Mouse (Mus musculus) v-Abl transformed pro-B cells (cell line): ENCODE results near the gene Gm43720.

Experiments used
- in situ Hi-C, 2 experiments: fragments of 400-800 bp; cut with MboI; formaldehyde crosslinking; loops; one replicate each; pipeline ENCODE4 v1.15.1; 2025; ENCODE audit not compliant: unreplicated experiment in 2 of 2

Gene Gm43720

DNA sequence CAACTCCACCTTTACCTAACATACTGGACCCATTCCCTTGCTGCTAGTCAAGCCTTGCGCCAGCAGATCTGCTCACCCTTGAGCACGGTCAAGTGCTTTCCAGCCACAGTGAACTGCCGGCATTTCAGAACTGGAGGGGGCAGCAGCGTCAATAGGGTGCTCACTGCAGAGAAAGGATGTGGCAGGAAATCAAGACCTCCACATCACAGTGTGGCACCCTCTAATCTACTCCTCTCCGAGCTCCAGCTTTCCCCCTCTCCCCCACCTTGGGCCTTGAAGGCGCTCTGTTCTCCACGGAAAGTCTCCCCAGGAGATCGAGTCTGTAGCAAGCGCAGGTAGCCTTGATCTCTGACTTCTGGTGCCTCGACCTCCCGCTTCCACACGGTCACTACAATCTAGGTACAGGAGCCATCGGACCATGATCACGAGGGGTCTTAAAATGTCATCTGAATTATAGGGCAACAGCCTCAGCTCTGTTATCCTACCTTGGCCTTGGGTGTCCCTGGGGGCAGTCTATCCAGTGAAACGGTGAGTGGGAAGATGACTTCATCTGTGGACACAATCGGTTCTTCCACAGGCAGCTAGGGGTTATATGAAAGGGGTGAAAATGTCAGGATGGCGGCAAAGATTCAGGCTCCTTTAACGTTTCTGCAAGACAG is 17.0 kb downstream of the Gm43720 start:
- in situ Hi-C loops = no loop called here

DNA sequence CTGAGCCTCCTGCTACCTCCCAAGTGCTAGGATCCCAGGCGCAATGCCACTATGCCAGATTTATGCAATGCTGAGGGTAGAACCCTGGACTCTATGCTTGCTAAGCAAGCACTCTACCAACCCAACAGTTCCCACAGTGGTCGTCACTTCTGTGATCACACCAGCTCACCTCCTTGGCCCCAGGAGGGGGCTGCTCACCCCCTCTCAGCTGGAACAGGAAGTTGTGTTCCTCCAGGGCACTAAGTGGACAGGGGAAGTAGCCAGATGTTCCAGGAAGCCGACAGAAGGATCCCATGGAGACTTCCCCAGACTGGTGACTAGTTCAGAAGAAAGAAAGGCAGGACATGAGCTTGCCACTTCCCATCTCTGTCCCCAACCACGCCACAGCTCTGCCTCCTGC is 17.8 kb downstream of the Gm43720 start:
- in situ Hi-C loops = no loop called here

DNA sequence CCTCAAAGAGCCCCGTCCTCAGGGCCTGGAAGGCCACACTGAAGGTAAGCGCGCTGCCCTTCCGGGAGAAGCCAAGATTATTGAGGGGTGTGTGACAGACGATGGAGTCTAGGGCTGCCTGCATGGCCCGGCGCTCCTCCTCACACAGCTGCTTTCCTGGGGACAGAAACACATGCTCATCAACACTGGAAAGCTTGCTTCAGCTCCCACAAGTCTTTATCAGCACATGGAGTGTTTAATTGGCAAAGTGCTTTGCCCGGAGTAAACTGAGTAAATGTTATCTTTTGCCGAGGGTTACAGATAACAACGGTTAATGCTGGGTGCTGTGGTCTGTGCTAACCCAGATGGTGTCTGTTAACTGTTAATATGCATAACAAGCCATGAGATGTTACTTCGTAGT is 18.9 kb downstream of the Gm43720 start:
- in situ Hi-C loops = no loop called here

DNA sequence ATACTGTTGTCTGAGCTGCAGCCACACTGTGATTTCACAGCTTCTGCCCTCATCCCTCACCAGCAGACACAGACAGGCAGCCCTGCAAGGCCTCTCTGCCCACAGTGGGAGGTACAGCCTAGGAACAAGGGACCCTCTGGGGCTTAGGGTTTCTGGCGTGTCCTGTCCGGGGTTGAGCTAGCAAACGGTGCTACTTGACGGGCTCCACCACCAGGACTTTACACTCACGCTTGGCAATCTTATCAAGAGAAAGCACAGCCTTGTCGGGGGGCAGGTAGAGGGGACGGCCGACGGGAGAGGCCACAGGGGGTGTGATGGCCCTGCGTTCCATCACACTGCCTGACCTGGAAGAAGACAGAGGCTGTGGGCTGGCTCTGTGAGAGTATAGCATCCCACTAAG is 19.7 kb downstream of the Gm43720 start:
- in situ Hi-C loops = no loop called here

DNA sequence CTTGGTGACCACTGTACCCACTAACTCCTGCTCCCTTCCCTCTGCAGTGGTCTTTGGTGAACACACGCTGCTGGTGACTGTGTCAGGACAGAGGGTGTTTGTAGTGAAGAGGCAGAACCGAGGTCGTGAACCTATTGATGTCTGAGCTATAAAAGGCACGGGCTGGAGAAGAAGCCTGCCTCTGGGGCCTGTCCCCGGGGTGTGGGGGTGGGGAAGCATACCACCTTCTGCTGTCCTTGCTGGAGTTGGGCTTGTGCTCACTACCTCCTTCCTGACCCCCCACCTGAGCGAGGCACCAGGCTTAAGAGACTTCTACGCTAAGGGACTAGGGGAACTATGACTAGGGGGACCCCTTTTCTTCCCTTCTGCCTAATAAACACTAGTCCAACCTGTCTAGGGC is 20.8 kb downstream of the Gm43720 start:
- in situ Hi-C loops = no loop called here

DNA sequence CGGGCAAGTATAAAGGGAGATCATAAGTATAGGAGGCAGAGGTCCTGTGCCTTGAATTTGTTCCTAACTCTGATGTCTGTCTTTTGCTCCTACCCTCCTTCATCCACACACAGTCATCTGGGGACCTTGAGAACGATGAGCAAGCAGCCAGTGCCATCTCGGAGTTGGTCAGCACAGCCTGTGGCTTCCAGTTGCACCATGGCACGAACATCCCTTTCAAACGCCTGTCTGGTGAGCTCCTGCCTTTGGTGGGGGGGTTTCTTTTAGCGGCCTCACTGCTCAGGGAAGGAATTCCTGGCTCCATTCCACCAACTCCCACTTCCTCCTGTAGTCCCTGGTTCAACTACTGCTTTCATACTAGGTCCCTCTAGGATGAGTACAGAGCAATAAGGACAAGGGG is 21.2 kb downstream of the Gm43720 start:
- in situ Hi-C loops = no loop called here

DNA sequence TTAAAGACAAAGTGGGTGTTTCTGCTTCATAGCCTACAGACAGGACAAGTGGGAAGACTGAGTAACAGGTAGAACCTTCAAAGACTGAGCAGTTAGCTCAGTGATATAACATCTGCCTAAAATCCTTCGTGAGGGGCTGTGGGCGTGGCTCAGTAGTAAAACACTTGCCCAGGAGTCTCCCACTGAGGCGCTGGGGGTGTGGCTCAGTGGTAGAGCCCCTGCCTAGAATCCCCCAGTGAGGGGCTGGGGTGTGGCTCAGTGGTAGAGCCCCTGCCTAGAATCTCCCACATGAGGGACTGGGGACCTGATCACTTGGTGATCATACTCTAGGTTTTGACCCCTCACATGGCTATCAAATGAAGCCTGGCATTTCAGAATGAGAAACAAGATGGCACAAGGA is 21.7 kb downstream of the Gm43720 start:
- in situ Hi-C loops = no loop called here

DNA sequence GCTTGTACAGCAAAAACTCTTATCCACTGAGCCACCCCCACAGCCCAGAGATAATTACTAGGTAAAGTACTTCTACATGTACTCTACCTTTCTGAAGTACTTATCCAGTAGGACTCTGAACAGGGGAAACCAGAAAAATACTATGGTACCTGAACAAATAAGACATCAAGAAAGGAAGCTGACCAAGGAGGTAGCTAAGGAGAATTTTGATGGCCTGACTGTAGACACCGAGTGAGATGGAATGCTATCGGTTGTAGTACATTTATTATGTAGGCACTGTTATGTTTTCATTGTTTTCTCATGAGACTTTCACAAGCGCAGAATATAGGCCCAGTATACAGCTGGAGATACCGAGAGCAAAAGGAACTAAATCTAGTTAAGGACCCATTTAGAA is 22.2 kb downstream of the Gm43720 start:
- in situ Hi-C loops = no loop called here

DNA sequence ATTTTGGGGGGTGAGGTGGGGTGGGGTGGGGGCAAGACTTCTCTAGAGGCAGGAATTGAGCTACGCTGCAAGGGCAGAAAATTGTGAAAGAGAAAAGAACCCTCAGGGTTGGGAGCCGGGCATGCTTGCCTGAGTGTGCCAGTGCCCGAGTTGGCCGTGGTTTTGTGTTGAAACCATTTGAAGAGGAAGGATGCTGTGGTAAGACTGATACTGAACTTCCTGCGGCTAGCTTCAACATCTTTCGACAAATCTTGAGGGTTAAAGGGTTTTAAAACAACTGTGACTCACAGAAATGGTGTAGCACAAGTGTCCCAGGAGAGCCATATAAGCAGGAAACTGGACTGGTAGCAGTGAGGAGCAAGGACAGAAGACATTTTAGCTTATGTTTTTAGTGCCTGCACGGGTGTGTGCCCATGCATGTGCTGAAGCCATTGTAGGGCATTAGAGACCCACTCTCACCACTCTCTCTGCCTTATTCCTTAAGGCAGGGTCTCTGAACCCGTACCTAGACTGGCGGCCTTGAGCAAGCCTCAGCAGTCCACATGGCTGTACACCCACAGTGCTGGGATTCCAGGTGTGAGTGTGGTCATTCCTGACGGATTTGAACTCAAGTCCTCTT is 22.7 kb downstream of the Gm43720 start:
- in situ Hi-C loops = no loop called here

DNA sequence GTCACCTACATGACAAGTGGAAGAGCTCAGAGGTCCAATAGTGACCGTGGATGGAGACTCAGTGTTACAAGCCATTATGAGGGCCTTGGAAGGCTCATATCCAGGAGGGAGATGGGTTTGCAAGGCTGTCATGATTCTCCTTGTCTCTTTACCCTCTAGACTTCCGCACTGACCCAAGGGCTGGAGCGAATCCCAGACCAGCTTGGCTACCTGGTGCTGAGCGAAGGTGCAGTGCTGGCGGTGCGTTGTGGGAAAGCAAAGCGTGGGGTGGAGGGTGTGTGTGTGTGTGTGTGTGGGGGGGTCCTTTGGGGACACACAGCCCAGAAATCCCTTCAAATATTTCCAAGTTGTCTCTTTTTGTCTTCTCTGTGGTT is 23.7 kb downstream of the Gm43720 start:
- in situ Hi-C loops = no loop called here

DNA sequence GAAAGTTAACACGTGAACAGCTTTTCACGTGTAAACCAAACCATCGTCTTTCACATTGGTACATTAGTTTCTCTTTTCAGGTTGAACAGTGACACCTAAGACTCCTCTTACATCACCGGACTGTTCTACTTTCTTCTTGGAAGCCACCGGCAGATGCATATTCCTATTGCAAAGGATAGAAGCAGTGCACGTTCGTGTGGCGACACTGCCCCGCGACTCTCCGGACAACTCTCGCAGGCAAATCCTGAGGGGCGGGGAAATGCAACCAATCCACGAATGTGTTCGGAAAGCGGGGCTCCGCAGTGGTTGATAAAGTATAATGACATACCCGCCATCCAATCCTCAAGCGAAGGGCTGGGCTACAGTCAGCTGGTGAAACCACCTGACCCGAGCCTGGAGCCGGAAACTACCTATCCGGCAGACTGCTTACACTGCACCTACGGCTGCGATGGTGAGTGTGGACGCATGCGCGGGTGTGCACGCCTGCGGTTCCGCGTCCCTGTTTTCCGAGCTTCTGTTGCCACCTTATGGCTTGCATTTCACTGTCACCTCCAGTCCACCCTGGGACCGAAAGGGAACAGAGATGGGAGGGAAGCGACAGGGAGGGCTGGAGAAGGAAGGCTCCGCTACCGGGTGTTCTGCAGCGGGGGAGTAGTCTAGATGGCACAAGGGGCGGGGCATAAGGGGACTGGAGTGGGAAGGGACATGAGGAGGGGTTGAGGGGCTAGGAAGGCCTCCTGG is 24.2 kb downstream of the Gm43720 start, which contains the start of gene Lamtor4:
TSS of gene Lamtor4 (plus strand) at position 130 of the 741 bp plus-strand sequence.
- in situ Hi-C loops = no loop called here

DNA sequence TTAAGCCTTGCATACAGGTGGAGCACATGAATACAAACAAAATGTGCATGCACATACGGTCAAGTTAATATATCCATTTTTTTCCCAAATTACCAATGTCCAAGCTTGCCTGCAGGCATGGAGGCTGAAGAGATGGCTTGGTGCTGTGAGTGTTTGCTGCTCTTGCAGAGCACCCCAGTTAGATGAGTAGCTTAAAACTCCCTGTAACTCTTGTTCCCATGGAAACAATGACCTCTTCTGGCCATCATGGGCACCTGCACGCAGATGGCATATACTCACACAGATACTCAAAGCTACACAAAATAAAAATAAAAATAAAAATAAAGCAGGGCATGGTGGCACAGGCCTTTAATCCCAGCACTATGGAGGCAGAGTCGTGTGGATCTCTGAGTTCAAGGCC is 26.7 kb downstream of the Gm43720 start:
- in situ Hi-C loops = loop anchor here in 1 of 2 experiments (5.0 kb wide), 1 partner anchor 61 kb away; the partner anchor contains the start of gene Mblac1

DNA sequence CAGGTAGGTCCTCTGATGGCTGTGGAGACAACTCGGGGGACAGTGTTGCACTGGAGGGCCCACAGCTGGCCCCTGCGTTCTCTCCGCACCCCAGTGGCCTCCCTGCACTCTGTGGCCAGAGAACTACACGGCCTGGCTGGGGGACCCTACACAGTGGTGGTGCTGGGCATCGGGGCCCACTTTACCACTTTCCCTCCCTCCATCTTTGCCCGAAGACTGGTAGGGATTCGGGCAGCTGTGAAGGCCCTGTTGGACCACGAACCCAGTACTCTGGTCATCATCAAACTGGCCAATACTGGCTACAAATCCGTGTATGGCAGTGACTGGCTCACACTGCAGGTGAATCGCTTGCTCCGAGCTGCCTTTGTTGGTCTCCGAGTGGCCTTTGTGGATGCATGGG is 28.6 kb downstream of the Gm43720 start:
- in situ Hi-C loops = loop anchor here in 1 of 2 experiments (5.0 kb wide), 1 partner anchor 59 kb away; the partner anchor contains the start of gene Mblac1

DNA sequence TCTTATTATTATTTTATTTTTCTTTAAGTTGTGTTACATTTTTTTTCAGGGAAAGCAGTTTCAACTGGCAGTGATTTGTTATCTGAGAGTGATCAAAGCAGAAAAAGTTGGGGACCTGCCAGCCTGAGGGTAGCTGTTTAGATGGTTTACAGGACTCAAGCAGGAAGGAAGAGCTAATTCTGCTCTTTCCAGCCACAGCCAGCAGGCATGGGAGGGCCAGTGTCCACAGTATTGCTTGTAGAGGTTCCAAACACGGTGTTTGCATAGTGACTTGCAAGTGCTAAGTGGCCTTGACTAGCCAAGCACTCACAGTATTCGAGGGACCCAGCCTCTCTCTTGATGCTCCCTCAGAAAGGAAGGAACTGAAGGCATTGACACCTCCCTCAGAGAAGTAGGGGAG is 38.2 kb downstream of the Gm43720 start:
- in situ Hi-C loops = no loop called here

DNA sequence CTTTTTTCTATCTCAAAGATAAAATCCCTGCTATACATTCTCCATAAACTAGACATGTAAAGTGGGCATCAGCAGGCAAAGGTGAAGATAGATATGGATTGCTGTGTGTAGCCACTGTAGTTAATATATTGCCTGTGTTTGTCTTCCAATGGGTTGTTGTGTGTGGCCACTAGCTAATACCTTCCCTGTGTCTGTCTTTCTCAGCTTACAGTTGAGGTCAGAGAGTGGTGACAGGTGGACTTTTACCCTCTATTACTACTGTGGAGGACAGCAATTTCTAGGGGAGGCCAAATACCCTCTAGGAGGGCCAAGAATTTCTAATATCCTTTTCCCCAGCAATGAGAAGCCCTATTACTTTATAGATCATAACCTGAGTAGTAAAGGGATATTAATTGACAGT is 45.5 kb downstream of the Gm43720 start:
- in situ Hi-C loops = no loop called here

DNA sequence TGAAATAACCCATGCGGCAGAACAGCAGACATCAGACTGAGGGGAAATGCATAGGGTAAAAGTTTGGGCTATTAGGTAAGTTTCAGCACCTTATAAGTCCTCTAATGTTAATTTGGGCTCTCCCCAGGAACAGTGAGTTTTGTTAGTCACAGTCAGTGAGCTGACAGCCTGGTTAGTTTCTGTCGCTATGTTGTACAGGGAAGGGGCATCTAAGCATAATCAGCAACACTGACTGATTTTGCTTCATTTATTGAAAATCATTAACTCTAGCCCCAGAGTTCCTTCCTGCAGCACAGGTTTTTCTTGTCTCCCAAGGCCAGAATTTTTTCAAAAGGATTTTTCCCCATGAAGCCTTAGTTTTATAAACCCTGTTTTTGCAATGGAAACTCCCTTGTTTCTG is 46.0 kb downstream of the Gm43720 start:
- in situ Hi-C loops = no loop called here

DNA sequence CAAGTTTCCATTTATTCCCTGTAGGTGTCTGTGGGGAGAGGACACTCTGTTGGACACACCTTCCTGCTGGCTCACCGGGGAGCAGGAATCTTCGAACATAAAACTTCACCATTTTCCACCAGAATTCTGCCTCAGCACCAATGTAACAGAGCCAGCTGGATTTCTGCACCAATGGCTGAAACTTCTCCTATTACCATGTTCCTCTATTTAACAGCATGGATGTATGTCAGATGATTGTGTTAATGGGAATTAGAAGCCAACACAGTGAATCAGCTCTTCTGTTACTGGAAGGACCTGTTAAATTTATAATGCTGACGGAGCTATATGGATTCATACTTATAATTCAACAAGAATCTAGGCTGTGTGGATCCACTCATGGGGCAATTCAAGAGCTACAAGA is 50.2 kb downstream of the Gm43720 start:
- in situ Hi-C loops = loop anchor here in 1 of 2 experiments (10.0 kb wide), 2 partner anchors 215 to 245 kb away; partner anchors contain the start of gene Zfp157

DNA sequence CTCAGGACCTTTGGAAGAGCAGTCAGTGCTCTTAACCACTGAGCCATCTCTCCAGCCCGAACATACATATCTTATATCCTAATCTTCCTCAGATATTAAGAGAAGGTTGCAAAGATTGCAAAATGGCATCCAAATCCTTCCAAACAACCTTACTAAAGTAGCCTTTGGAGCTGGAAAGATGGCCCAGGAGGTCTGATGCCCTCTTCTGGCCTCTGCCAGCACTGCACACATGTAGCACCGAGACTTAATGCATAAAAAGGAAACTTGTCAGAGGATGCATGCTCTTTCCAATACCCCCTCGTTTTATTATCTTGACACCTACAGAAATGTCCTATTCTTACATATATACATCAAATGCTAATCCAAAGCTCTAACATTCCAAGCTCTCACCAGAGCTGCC is 51.7 kb downstream of the Gm43720 start:
- in situ Hi-C loops = loop anchor here in 1 of 2 experiments (10.0 kb wide), 2 partner anchors 217 to 247 kb away; partner anchors contain the start of gene Zfp157

DNA sequence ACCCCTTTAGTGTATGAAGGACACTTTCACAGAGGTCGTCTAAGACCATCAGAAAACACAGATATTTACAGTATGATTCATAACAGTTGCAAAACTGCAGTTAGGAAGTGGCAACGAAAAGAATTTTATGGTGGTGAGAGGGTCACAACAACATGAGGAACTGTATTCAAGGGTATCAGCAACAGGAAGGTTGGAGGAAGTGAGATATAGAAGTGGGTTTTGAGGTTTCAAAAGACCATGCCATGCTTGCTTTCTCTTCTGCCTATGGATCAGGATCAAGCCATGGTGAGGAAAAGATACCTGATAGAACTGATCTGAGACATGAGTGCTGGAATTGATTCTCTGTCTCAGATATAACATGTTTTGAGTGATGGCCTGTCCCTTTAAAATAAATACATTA is 52.4 kb downstream of the Gm43720 start:
- in situ Hi-C loops = loop anchor here in 1 of 2 experiments (10.0 kb wide), 2 partner anchors 217 to 247 kb away; partner anchors contain the start of gene Zfp157

DNA sequence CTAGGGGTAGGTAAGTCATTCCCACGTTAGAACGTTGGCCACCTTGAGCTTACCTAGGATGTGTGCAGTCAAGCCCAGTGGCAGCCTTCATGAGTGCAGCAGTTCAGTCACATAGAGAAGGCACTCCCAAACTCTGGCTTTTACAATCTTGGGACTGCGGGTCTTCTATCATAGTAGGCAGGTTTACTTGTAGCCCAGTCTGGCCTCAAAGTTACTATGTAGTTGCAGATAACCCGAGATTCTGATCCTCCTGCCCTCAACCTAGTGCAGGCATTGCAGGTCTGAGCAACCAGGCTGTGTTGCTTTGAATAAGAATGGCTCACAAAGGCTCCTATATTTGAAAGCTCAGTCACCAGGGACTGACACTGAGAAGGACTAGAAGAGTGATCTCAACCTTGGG is 53.3 kb downstream of the Gm43720 start:
- in situ Hi-C loops = loop anchor here in 1 of 2 experiments (10.0 kb wide), 2 partner anchors 218 to 248 kb away; partner anchors contain the start of gene Zfp157

DNA sequence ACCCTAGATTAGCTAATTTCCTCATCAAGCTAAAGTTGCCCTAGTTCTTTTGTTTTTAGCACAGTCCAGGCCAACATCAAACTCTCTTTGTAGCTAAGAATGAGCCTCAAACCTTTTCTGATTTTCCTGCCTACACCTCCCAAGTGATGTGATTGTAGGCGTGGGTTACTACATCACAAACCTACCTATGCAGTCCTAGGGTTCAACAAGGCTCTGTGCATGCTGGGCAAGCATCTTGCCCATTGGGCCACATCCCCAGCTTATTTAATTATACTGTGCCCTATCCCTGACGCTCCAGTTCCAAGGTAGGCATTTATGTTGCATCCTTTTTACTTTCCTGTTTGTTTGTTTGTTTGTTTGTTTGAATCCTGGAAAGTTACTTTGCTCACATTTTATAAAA is 54.1 kb downstream of the Gm43720 start, which contains the start of gene Nxpe5:
TSS of gene Nxpe5 (plus strand) at position 199 of the 400 bp plus-strand sequence.
- in situ Hi-C loops = loop anchor here in 1 of 2 experiments (10.0 kb wide), 2 partner anchors 219 to 249 kb away; partner anchors contain the start of gene Zfp157
